8 mouse cellular contexts compared by ENCODE assay signal in the genomic region with DNA sequence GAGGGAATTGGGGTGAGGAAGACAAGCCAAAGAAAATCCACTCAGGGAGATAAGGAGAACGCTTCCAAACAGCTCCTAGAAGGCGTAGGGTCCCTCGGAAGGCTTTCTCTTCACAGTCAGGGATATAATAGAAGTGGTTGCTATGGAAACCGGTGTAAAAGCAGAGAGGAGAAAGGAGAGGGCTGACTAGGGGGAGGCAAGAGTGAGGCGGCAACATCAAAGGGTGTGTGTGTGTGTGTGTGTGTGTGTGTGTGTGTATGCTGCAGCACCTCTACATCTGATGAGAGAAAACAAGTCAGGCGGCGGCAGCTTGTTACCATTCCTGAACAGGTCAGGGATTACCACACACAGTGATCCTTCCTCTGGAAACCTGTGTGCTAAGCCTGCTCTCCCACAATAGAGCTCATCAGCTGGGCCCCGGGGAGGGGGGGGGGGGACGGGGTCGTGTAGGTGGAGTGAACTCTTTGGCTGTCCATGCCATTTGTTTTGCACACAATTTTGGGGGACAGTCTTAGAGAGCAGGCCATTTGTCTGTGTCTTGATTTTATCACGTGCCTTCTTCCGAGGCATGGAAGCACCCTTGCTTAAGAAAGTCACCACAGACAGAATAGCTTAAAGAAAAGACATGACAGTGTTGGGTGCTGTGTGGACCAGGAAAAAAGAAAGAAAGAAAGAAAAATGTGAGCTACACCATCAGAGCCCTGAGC. TPM values are rescaled to one million over a fixed set of nuclear protein-coding genes. Genes with fewer than 3 reads are reported as not detected.
DNase-seq lines count a peak whose midpoint lies in the region; ATAC-seq and TF ChIP-seq lines count a peak whose summit lies in the region.

No protein-coding gene starts in this region.

- peak; percentile 84 for DNase-seq in kidney, postnatal 0 days (ENCODE audit: low spot score)
- no peak for DNase-seq in kidney, adult 11 months
- DNase-seq in embryo, embryonic 10.5 days (ENCODE audit: low spot score): peak; percentile 92
- DNase-seq in hindbrain, embryonic 10.5 days (ENCODE audit: low spot score): peak; percentile 85
- no peak for DNase-seq in urinary bladder, postnatal 25 days (ENCODE audit: low spot score)
- no peak for DNase-seq in thymus, postnatal 25 days

- no peaks in the 10 kb centered on the region for H3K79me2 ChIP-seq in macrophage (ENCODE audit: inconsistent target)

- no peak overlapping the region for H3K9ac ChIP-seq in kidney, postnatal 0 days (ENCODE audit: low read depth, low read length)
- no peak overlapping the region for H3K9ac ChIP-seq in stomach, embryonic 15.5 days

- no peak for TF ChIP-seq CTCF in kidney, postnatal 0 days (IDR thresholded peaks at IDR 0.05; ENCODE audit: low read depth)

- no peaks in the 10 kb centered on the region for H3K9me3 ChIP-seq in kidney, postnatal 0 days (replicated peaks; ENCODE audit: low read length)
- no peaks in the 10 kb centered on the region for H3K9me3 ChIP-seq in hindbrain, embryonic 10.5 days
- H3K9me3 ChIP-seq in stomach, embryonic 15.5 days: no peaks in the 10 kb centered on the region

- peak overlapping the region; percentile 55 for H3K27ac ChIP-seq in kidney, postnatal 0 days
- peak overlapping the region; percentile 86 for H3K27ac ChIP-seq in hindbrain, embryonic 10.5 days
- H3K27ac ChIP-seq in macrophage: peak overlapping the region; percentile 17; the same call in 1 of the 2 replicates
- peak overlapping the region; percentile 83 for H3K27ac ChIP-seq in stomach, embryonic 15.5 days

- no peaks in the 10 kb centered on the region for H3K36me3 ChIP-seq in kidney, postnatal 0 days (ENCODE audit: insufficient read depth, low read length)
- H3K36me3 ChIP-seq in hindbrain, embryonic 10.5 days: no peaks in the 10 kb centered on the region
- H3K36me3 ChIP-seq in macrophage (ENCODE audit: inconsistent target): no peaks in the 10 kb centered on the region
- H3K36me3 ChIP-seq in stomach, embryonic 15.5 days: no peaks in the 10 kb centered on the region

- no peaks in the 10 kb centered on the region for H3K27me3 ChIP-seq in kidney, postnatal 0 days (ENCODE audit: insufficient read depth, low read length)
- no peaks in the 10 kb centered on the region; the same call in 1 of the 2 replicates for H3K27me3 ChIP-seq in hindbrain, embryonic 10.5 days (ENCODE audit: insufficient read depth, poor library complexity, severe bottlenecking)
- H3K27me3 ChIP-seq in stomach, embryonic 15.5 days (replicated peaks): no peaks in the 10 kb centered on the region

- no peak for ATAC-seq in kidney, postnatal 0 days (replicated peaks; ENCODE audit: low FRiP score, low read depth)
- ATAC-seq in stomach, embryonic 15.5 days (ENCODE audit: insufficient read depth, low FRiP score, low read depth): no peak

- H3K4me3 ChIP-seq in kidney, postnatal 0 days (replicated peaks; ENCODE audit: low read depth, low read length): no peak overlapping the region
- H3K4me3 ChIP-seq in hindbrain, embryonic 10.5 days: peak overlapping the region; percentile 35
- no peak overlapping the region for H3K4me3 ChIP-seq in macrophage (ENCODE audit: inconsistent target)
- H3K4me3 ChIP-seq in stomach, embryonic 15.5 days (replicated peaks): no peak overlapping the region

- H3K4me1 ChIP-seq in kidney, postnatal 0 days (replicated peaks; ENCODE audit: insufficient read depth, low read length): peaks cover 41% of the 10 kb centered on the region
- peaks cover 53% of the 10 kb centered on the region for H3K4me1 ChIP-seq in hindbrain, embryonic 10.5 days (replicated peaks)
- H3K4me1 ChIP-seq in stomach, embryonic 15.5 days: peaks cover 46% of the 10 kb centered on the region

- WGBS in kidney, postnatal 0 days: 8% methylated on average over 11 of the region's 12 CpGs
- 7% methylated on average over 12 of the region's 12 CpGs for WGBS in hindbrain, embryonic 10.5 days
- 70% methylated on average over 12 of the region's 12 CpGs for WGBS in macrophage (ENCODE audit: missing documents)
- WGBS in stomach, embryonic 15.5 days: 11% methylated on average over 12 of the region's 12 CpGs

- peak overlapping the region; percentile 11; the same call in 1 of the 2 replicates for H3K4me2 ChIP-seq in kidney, postnatal 0 days (ENCODE audit: low read length)
- no peak overlapping the region for H3K4me2 ChIP-seq in stomach, embryonic 15.5 days

RNA-seq across cellular contexts. Expression of a gene that starts 55.0 kb away (rescaled TPM):
- polyA plus RNA-seq in kidney, postnatal 0 days (2015; fragmentation: Nextera tagmentation; extraction: Ambion mirVana): 15.6 and 16.2 TPM in 2 replicates
- polyA plus RNA-seq in hindbrain, embryonic 10.5 days (2016; fragmentation: Nextera tagmentation; extraction: Ambion mirVana): 3.3 and 4.3 TPM in 2 replicates
- total RNA-seq in macrophage (2018; cell fraction: chromatin; rRNA removed): 100 to 1,000 TPM in 19 of 26 experiments, 10 to 100 TPM in 6, 1 to 10 TPM in 1; 2.6 to 175 (median 132) TPM
- total RNA-seq in macrophage (2018; cell fraction: cytosol; rRNA removed): 100 to 1,000 TPM in 12 of 26 experiments, 10 to 100 TPM in 14; 12.4 to 139 (median 98.3) TPM
- total RNA-seq in macrophage (2018; cell fraction: nucleus; rRNA removed): 100 to 1,000 TPM in 23 of 26 experiments, 10 to 100 TPM in 3; 17.9 to 251 (median 174) TPM
- polyA plus RNA-seq in macrophage (2018): 39.1 to 68.1 TPM (median 42.7 TPM) in 3 replicates
- 12.5 and 13.4 TPM in 2 replicates for polyA plus RNA-seq in stomach, embryonic 15.5 days (2015; fragmentation: Nextera tagmentation; extraction: Ambion mirVana)

Comparison
In these comparisons a context has a peak if more than half of its experiments do, and no peak if none do; other contexts are left out.
1. DNase-seq: peak in kidney, postnatal 0 days (single experiment), embryo, embryonic 10.5 days (single experiment) and hindbrain, embryonic 10.5 days (single experiment); none in kidney, adult 11 months (single experiment), urinary bladder, postnatal 25 days (single experiment) and thymus, postnatal 25 days (single experiment).
2. H3K27ac ChIP-seq: peak in every context shown above with its lines; median percentile 86 in hindbrain, embryonic 10.5 days; 83 in stomach, embryonic 15.5 days; 55 in kidney, postnatal 0 days; 17 in macrophage.